Mouse (Mus musculus) bone marrow macrophage, adult 2 months (primary cell): Measurements from ENCODE around the gene Trex1. TPM values are rescaled to one million over a fixed set of nuclear protein-coding genes. Genes with fewer than 3 reads are reported as not detected.
A peak's percentile ranks its signal among the peaks of the same experiment; 100 is the strongest.

Experiments used
- H3K27ac ChIP-seq: 2 replicates; pipeline ENCODE4 v1.5.1; 2012; ENCODE audit warnings: low read depth, low read length; ENCODE audit not compliant: insufficient read depth
- H3K4me1 ChIP-seq: 2 replicates; pipeline ENCODE4 v1.6.1; 2012; ENCODE audit warnings: low read length; ENCODE audit not compliant: control insufficient read depth, insufficient read depth
- H3K4me3 ChIP-seq: 2 replicates; pipeline ENCODE4 v1.5.1; 2012; ENCODE audit warnings: mild to moderate bottlenecking, low read length, moderate library complexity; ENCODE audit not compliant: insufficient read depth
- CTCF ChIP-seq: IDR thresholded peaks from 2 replicates; pipeline ENCODE4 v1.5.1; 2012; ENCODE audit warnings: low read depth, mild to moderate bottlenecking, low read length, moderate library complexity
- POLR2A ChIP-seq: IDR thresholded peaks from 2 replicates; pipeline ENCODE4 v1.6.1; 2012; ENCODE audit warnings: mild to moderate bottlenecking, low read depth, low read length, borderline replicate concordance
- polyA plus RNA-seq: library from polyadenylated mRNA; stranded (reverse); fragments of >200 nt; gene quantifications from 2 replicates; pipeline ENCODE4 v1.2.4, GENCODE M21; 2012; ENCODE audit not compliant: missing spikeins, insufficient read depth, insufficient read length

Gene Trex1
- polyA plus RNA-seq, 1 experiment = 110 TPM

GRCm38 (mm10) chr9:109090446-109090845 is 30.9 kb upstream of the Trex1 start:
- no peak overlapping the region for H3K4me3 ChIP-seq
- no peak overlapping the region for H3K27ac ChIP-seq
- H3K4me1 ChIP-seq = peaks cover 12% of the 10 kb centered on the region
- TF ChIP-seq CTCF (no peak), POLR2A (no peak)

- peaks cover 15% of the 10 kb centered on the region for H3K4me1 ChIP-seq
- no peak overlapping the region for H3K27ac ChIP-seq
- H3K4me3 ChIP-seq = no peak overlapping the region
- TF ChIP-seq CTCF (peak; percentile 51; the same call in 1 of the 2 replicates), POLR2A (no peak)
Observed at GRCm38 (mm10) chr9:109087987-109088386, 28.5 kb upstream of the Trex1 start.

- Histone ChIP-seq H3K27ac (no peak overlapping the region), H3K4me3 (no peak overlapping the region), H3K4me1 (peaks cover 20% of the 10 kb centered on the region)
- TF ChIP-seq CTCF (no peak), POLR2A (no peak)
Observed at GRCm38 (mm10) chr9:109084922-109085321, 25.4 kb upstream of the Trex1 start.

DNA sequence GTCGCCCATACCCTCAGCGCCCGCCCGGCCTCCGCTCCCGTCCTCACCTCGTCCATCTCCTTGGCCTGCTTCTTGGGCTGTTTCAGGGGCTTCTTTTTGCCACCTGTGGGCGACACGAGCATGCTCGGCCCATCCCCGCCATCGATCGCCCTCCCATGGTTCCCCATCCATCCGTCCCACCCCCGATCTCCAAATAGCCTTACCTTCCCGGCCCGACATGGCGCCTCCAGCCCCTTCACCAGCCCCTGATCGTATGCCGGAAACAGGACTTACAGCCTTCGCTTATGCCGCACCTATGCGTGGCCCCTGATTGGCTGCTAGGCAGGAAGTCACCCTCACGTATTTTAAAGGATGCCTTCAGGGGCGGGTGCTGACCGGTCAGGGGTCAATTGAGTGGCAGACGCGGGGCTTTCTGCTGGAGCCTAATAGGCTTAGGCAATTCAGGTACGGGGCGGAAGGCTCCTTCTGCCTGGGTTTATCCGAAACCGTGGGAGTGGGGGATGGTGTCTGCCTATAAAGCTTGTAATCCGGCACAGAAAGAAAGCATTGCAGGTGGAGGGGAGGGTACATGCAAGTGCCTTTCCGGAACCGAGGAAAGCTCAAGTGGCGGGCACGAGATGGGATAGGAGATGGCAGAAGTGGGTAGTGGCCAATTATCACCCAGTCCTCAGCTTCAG is 22.7 kb upstream of the Trex1 start, which contains the start of the genes Ccdc51 and Tma7:
Gene Ccdc51 (plus strand): TSS at position 370 of the 677 bp plus-strand sequence.
Gene Tma7 (minus strand): TSS at position 464 of the 677 bp plus-strand sequence.
- peak within 1 kb of the TSS; percentile 86 for H3K4me3 ChIP-seq
- TF ChIP-seq CTCF (no peak), POLR2A (no peak)
- peaks cover 12% of the 10 kb centered on the region for H3K4me1 ChIP-seq
- peak within 1 kb of the TSS; percentile 51 for H3K27ac ChIP-seq

DNA sequence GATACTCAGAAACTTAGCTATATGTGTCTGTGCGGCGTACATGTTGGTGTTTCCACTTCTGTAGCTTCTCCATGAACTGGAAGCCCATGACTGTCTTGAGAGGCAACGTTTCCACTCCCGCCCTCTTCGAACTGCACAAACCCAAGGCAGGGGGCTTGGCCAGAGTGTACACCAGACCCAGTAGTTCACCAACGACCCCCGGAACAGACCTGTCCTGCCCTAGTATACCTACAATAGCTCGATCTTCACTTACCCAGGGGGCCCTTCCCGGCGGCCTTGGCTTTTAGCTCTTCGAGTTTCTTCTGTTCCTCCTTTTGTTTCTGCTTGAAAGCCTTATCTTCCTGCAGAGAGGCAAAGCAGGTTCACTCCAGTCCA is 22.2 kb upstream of the Trex1 start:
- Histone ChIP-seq H3K4me3 (peak overlapping the region; percentile 86), H3K27ac (peak overlapping the region; percentile 26), H3K4me1 (peaks cover 8% of the 10 kb centered on the region)
- no peak for TF ChIP-seq CTCF
- TF ChIP-seq POLR2A = no peak

GRCm38 (mm10) chr9:109080516-109080915 is 21.0 kb upstream of the Trex1 start:
- TF ChIP-seq POLR2A (no peak), CTCF (no peak)
- H3K4me1 ChIP-seq = peaks cover 8% of the 10 kb centered on the region
- no peak overlapping the region for H3K27ac ChIP-seq
- H3K4me3 ChIP-seq = no peak overlapping the region

- Histone ChIP-seq H3K4me1 (peaks cover 7% of the 10 kb centered on the region), H3K4me3 (peak within 1 kb of the TSS; percentile 82), H3K27ac (peak within 1 kb of the TSS; percentile 37; the same call in 1 of the 2 replicates)
- TF ChIP-seq CTCF = no peak
- no peak for TF ChIP-seq POLR2A
Observed at GRCm38 (mm10) chr9:109073661-109074573, 14.4 kb upstream of the Trex1 start, which contains the start of gene Atrip. Gene Atrip, minus strand, starts transcription at chr9:109074124.

- peaks cover 3% of the 10 kb centered on the region for H3K4me1 ChIP-seq
- no peak overlapping the region for H3K4me3 ChIP-seq
- no peak overlapping the region for H3K27ac ChIP-seq
- no peak for TF ChIP-seq CTCF
- TF ChIP-seq POLR2A = no peak
Observed at GRCm38 (mm10) chr9:109068095-109068735, 8.7 kb upstream of the Trex1 start.

- Histone ChIP-seq H3K4me1 (peaks cover 22% of the 10 kb centered on the region), H3K4me3 (no peak overlapping the region), H3K27ac (no peak overlapping the region)
- TF ChIP-seq POLR2A (no peak), CTCF (no peak)
Observed at GRCm38 (mm10) chr9:109060898-109061295, 1.4 kb upstream of the Trex1 start.
